Mouse (Mus musculus) adrenal gland, adult 18-20 months (tissue): ENCODE results near the gene Ndufc2. TPM values are rescaled to one million over a fixed set of nuclear protein-coding genes. Genes with fewer than 3 reads are reported as not detected.
"Not testable (repeated sequence)": the region's sequence is repeated elsewhere in the genome, so short reads cannot be mapped to it uniquely, and the experiment has no call there.

Source experiments
- DNase-seq, 2 experiments: peaks; one replicate each; pipeline ENCODE4 v3.0.0; 2021 to 2022; ENCODE audit warnings: low spot score in 2 of 2
- total RNA-seq, 2 experiments: library from RNA; stranded (reverse); gene quantifications; 1 replicate in 1 of 2; 2 replicates in 1 of 2; pipeline ENCODE4 v1.2.3; 2021

Gene Ndufc2
- total RNA-seq, 2 experiments from 2014 or later = 276 to 365 TPM

DNA sequence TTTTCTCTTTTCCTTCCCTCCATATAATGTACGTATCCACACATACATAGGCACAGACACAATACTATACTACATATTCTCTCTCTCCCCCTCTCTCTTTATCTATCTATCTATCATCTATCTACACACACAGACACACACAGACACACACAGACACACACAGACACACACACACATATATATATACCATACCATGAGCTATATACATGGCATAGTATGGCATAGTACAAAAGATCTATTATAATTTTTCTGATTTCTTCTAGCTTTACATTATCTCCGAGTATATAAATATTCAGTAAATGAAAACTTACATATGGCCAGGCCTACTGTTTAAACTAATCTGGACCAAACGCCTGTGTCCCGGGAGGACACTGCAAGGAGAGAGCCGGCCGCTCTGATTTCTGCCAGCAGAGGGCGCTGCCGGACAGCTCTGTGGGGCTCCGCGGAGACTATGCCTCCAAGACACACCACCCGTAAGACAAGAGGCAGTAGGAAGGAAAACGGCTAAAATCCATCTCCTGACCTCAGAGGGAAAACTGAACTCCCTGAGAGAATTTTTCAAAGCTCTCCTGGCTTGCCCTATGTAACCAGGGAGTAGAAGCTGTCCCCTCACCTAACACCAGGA, 24.9 kb downstream of the Ndufc2 start:
- DNase-seq = peak; percentile 92 to 95

GRCm38 (mm10) chr7:97426566-97426965, 26.8 kb downstream of the Ndufc2 start:
- DNase-seq = no peak

DNA sequence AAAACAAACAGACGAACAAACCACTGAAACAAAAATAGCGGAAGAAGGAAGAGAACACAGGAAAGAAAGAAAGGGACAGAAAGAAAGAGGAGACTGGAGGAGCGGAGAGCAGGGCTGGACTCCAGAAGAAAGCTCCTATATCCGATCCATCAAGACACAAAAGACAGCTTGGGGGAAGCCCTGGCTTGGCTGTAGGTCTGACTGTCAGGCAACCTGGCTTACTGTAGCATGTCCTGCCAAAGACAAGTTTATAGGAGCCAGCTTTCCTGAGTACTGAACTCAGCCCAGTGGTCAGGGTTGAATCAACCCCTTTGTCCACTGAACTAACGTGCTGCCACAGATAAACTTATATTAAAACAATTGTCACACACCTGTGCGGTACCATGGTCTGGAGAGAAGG, 27.5 kb downstream of the Ndufc2 start:
- DNase-seq = no peak

DNA sequence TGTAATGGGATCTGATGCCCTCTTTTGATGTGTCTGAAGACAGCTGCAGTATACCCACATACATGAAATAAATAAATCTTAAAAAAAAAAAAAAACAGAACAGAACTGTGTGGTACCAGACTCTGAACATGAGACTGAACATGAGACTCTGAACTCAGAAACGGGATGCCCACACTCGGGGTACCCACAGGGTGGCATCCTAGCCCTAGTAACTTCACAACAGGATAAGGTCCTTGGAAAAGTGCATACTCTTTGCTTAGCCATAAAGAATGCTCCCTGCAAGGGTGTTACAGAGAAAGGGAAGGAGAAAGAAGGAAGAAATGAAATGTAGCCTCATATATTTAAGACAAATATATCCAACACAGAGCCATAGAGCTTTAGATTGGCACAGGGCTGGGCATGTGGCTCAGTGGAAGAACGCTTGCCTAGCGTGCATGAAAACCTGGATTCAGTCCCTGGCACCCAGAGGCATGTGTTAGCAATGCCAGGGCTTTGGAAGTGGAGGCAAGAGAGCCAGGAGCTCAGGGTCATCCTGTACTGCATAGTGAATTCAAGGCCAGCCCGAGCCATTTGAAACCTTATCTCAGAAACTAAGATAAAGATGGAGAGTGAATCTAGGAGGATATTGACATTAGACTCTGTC, 28.1 kb downstream of the Ndufc2 start:
- DNase-seq = no peak

GRCm38 (mm10) chr7:97429705-97430104, 29.9 kb downstream of the Ndufc2 start:
- DNase-seq = no peak

- DNase-seq = not testable (repeated sequence)
Observed at GRCm38 (mm10) chr7:97433517-97433916, 33.7 kb downstream of the Ndufc2 start.

DNA sequence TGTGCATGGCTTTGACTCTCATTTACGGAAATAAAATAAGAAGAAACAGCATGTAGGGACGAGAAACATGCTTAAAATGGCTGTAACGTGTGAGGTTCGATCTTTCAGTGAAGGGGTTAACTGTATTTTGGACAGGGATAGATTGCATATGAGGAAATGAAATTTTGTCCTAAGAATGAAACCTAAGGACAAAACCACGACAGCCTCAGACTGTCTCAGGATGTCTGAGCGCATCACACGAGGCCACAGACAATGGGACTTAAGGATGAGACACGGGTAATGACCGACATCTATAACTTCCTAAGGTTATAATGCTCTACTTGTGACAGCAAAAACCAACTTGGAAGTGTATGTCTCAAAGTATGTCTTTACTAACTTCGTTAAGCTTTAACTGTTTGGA, 34.7 kb downstream of the Ndufc2 start:
- no peak for DNase-seq

- no peak for DNase-seq
Observed at GRCm38 (mm10) chr7:97438986-97439385, 39.2 kb downstream of the Ndufc2 start.

GRCm38 (mm10) chr7:97446171-97446925, 46.5 kb downstream of the Ndufc2 start:
- peak; percentile 65 to 70 for DNase-seq

DNA sequence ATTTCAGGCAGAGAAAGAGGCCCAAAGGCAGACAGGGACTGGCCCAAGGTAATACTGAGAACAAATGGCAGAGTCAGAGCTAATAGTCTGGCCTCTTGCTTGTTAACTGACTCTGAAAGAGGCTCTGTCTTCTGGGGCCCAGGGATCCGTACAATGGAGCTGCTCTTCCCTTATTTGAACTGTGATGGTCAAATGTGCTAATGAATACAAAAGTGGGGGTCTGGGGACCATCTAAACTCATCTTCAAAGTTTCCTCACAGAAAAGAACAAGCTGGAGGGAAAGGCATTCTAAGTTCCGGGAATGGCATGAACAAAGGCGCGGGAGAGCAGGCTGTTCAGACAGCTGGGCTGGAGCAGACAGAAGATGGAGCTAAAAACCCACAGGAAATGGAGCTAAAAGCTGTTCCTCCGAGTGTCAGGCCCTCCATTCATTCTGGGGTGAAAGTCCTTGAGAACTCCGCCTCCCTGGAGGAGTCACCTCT, 47.3 kb downstream of the Ndufc2 start:
- DNase-seq = no peak

GRCm38 (mm10) chr7:97451023-97451422, 51.2 kb downstream of the Ndufc2 start, which contains the start of gene Kctd14:
Gene Kctd14 (plus strand): TSS chr7:97451323.
- DNase-seq = not testable (repeated sequence)

- DNase-seq = no peak
Observed at GRCm38 (mm10) chr7:97452196-97452595, 52.4 kb downstream of the Ndufc2 start.

- DNase-seq = peak in 1 of 2 experiments; percentile 26
Observed at GRCm38 (mm10) chr7:97453141-97453921, 53.5 kb downstream of the Ndufc2 start.

- no peak for DNase-seq
Observed at GRCm38 (mm10) chr7:97454795-97455194, 55.0 kb downstream of the Ndufc2 start.

- no peak for DNase-seq
Observed at GRCm38 (mm10) chr7:97455577-97455976, 55.8 kb downstream of the Ndufc2 start.

Other genes with a start within 250 kb of the Ndufc2 start
- gene Usp35, start 68.0 kb upstream of the Ndufc2 start, total RNA-seq = 10 to 100 TPM in 1 of 2 experiments, 1 to 10 TPM in 1; 8.4 to 10.6 TPM
- gene Kctd21, start 67.7 kb upstream of the Ndufc2 start, total RNA-seq = 10 to 100 TPM; 10.6 to 11.5 TPM
- 10 to 100 TPM; 14.0 to 15.2 TPM for gene Alg8, start 28.4 kb upstream of the Ndufc2 start, total RNA-seq
- 1,000 to 10,000 TPM in 1 of 2 experiments, 100 to 1,000 TPM in 1; 976 to 2,135 TPM for gene Thrsp, start 17.7 kb downstream of the Ndufc2 start, total RNA-seq
- gene Kctd14, start 51.3 kb downstream of the Ndufc2 start, total RNA-seq = 1 to 10 TPM; 1.5 to 2.0 TPM
- 10 to 100 TPM; 52.0 to 56.0 TPM for gene Ints4, start 81.0 kb downstream of the Ndufc2 start, total RNA-seq
- 10 to 100 TPM; 28.7 to 55.4 TPM for gene Aamdc, start 179.5 kb downstream of the Ndufc2 start, total RNA-seq
- gene Rsf1, start 179.9 kb downstream of the Ndufc2 start, total RNA-seq = 10 to 100 TPM; 23.1 to 24.2 TPM